Mouse (Mus musculus) hindlimb bud, embryonic 11.5 days (tissue): ENCODE data around the gene Psmc3.
"Not testable (repeated sequence)": the region's sequence is repeated elsewhere in the genome, so short reads cannot be mapped to it uniquely, and the experiment has no call there.

Source experiments
- DNase-seq: peaks from one replicate; pipeline ENCODE4 v3.0.0-alpha.2; 2012; ENCODE audit warnings: low read depth, low spot score; ENCODE audit errors: extremely low spot score

The Psmc3 gene

GRCm38 (mm10) chr2:91053934-91054382 lies at the start of gene Psmc3:
Psmc3 (plus strand) TSS chr2:91054009.
- peak; percentile 47 for DNase-seq

- no peak for DNase-seq
Measured at GRCm38 (mm10) chr2:91008536-91008935, 45.3 kb upstream of the Psmc3 start.

- DNase-seq = no peak
Measured at GRCm38 (mm10) chr2:91013881-91014280, 39.9 kb upstream of the Psmc3 start.

GRCm38 (mm10) chr2:91015386-91015785 lies 38.4 kb upstream of the Psmc3 start:
- DNase-seq = no peak

- DNase-seq = no peak
Measured at GRCm38 (mm10) chr2:91018061-91018788, 35.6 kb upstream of the Psmc3 start.

- DNase-seq = no peak
Measured at GRCm38 (mm10) chr2:91019911-91020310, 33.9 kb upstream of the Psmc3 start.

GRCm38 (mm10) chr2:91022266-91022665 lies 31.5 kb upstream of the Psmc3 start:
- DNase-seq = not testable (repeated sequence)

- no peak for DNase-seq
Measured at GRCm38 (mm10) chr2:91023131-91023530, 30.7 kb upstream of the Psmc3 start.

GRCm38 (mm10) chr2:91023956-91024355 lies 29.9 kb upstream of the Psmc3 start:
- no peak for DNase-seq

GRCm38 (mm10) chr2:91025081-91025516 lies 28.7 kb upstream of the Psmc3 start:
- no peak for DNase-seq

- no peak for DNase-seq
Measured at GRCm38 (mm10) chr2:91026491-91026890, 27.3 kb upstream of the Psmc3 start.

- no peak for DNase-seq
Measured at GRCm38 (mm10) chr2:91027391-91028214, 26.2 kb upstream of the Psmc3 start.

GRCm38 (mm10) chr2:91031216-91031615 lies 22.6 kb upstream of the Psmc3 start:
- DNase-seq = no peak

- no peak for DNase-seq
Measured at GRCm38 (mm10) chr2:91033000-91033399, 20.8 kb upstream of the Psmc3 start.

- no peak for DNase-seq
Measured at GRCm38 (mm10) chr2:91035385-91035784, 18.4 kb upstream of the Psmc3 start, which contains the start of gene Rapsn. Rapsn (plus strand) TSS chr2:91035620.

- no peak for DNase-seq
Measured at GRCm38 (mm10) chr2:91041786-91042185, 12.0 kb upstream of the Psmc3 start.

GRCm38 (mm10) chr2:91042651-91043398 lies 11.0 kb upstream of the Psmc3 start:
- DNase-seq = no peak

GRCm38 (mm10) chr2:91044727-91045126 lies 9.1 kb upstream of the Psmc3 start:
- no peak for DNase-seq

- not testable (repeated sequence) for DNase-seq
Measured at GRCm38 (mm10) chr2:91045805-91046204, 8.0 kb upstream of the Psmc3 start.

GRCm38 (mm10) chr2:91047359-91047758 lies 6.5 kb upstream of the Psmc3 start:
- no peak for DNase-seq

- no peak for DNase-seq
Measured at GRCm38 (mm10) chr2:91051917-91052316, 1.9 kb upstream of the Psmc3 start.
